Mouse (Mus musculus) hindbrain, embryonic 15.5 days (tissue): ENCODE data around the gene Map2k7. TPM values are rescaled to one million over a fixed set of nuclear protein-coding genes. Genes with fewer than 3 reads are reported as not detected.

Experiments
- ATAC-seq: fragments of 200-750 bp; cut with Nextera tagmentation; 2 replicates; pipeline ENCODE4 v1.8.0; 2017; ENCODE audit warnings: low read depth, moderate number of reproducible peaks, moderate TSS enrichment; ENCODE audit not compliant: low FRiP score
- H3K27ac ChIP-seq: fragments of 300-500 bp; sonication (generic); replicated peaks from 2 replicates; pipeline ENCODE4 v1.5.1; 2015; ENCODE audit warnings: mild to moderate bottlenecking, inconsistent platforms
- H3K27me3 ChIP-seq: fragments of 300-500 bp; sonication (generic); 2 replicates; pipeline ENCODE4 v1.6.1; 2015; ENCODE audit warnings: control low read depth, inconsistent platforms
- H3K36me3 ChIP-seq: fragments of 300-500 bp; sonication (generic); 2 replicates; pipeline ENCODE4 v1.6.1; 2015; ENCODE audit warnings: control low read depth, inconsistent platforms
- H3K4me1 ChIP-seq: fragments of 300-500 bp; sonication (generic); replicated peaks from 2 replicates; pipeline ENCODE4 v1.6.1; 2015; ENCODE audit warnings: control low read depth, inconsistent platforms
- H3K4me2 ChIP-seq: fragments of 300-500 bp; sonication (generic); 2 replicates; pipeline ENCODE4 v1.6.1; 2015; ENCODE audit warnings: moderate library complexity, mild to moderate bottlenecking, inconsistent platforms
- H3K4me3 ChIP-seq: fragments of 300-500 bp; sonication (generic); 2 replicates; pipeline ENCODE4 v1.5.1; 2015; ENCODE audit warnings: mild to moderate bottlenecking, inconsistent platforms
- H3K9ac ChIP-seq: fragments of 300-500 bp; sonication (generic); 2 replicates; pipeline ENCODE4 v1.6.1; 2015; ENCODE audit warnings: inconsistent platforms
- H3K9me3 ChIP-seq: fragments of 300-500 bp; sonication (generic); 2 replicates; pipeline ENCODE4 v1.6.1; 2016; ENCODE audit warnings: control low read depth, inconsistent platforms
- WGBS: fragments of 180-500 bp; shearing (Covaris S2); methylation state at CpG from one replicate; pipeline ENCODE4 v1.1.7; 2015; 5-methylcytosine and 5-hydroxymethylcytosine counted together
- polyA plus RNA-seq: library from polyadenylated mRNA; unstranded; fragments of >200 nt; fragmentation: Nextera tagmentation; extraction: Ambion mirVana; gene quantifications from 2 replicates; pipeline ENCODE4 v1.2.1, GENCODE M21; 2015

The Map2k7 gene
- polyA plus RNA-seq, 1 experiment from 2014 or later: 29.4 TPM

- 66% methylated on average over 10 of the region's 10 CpGs for WGBS
- no peak overlapping the region for H3K4me3 ChIP-seq
- H3K27ac ChIP-seq: no peak overlapping the region
- no peak for ATAC-seq
- no peaks in the 10 kb centered on the region for H3K9me3 ChIP-seq
- H3K9ac ChIP-seq: no peak overlapping the region
- H3K36me3 ChIP-seq: no peaks in the 10 kb centered on the region
- H3K4me1 ChIP-seq: peaks cover 6% of the 10 kb centered on the region
- H3K27me3 ChIP-seq: peaks cover 21% of the 10 kb centered on the region; the same call in 1 of the 2 replicates
- H3K4me2 ChIP-seq: no peak overlapping the region
Measured at GRCm38 (mm10) chr8:4230612-4231351, 7.8 kb upstream of the Map2k7 start.

GRCm38 (mm10) chr8:4237814-4238433 lies 616 bp upstream of the Map2k7 start:
- Histone ChIP-seq H3K36me3 (peaks cover 12% of the 10 kb centered on the region; the same call in 1 of the 2 replicates), H3K9ac (peak overlapping the region; percentile 51), H3K4me2 (peak overlapping the region; percentile 69), H3K27ac (peak overlapping the region; percentile 94), H3K4me1 (peaks cover 37% of the 10 kb centered on the region), H3K27me3 (no peaks in the 10 kb centered on the region), H3K9me3 (no peaks in the 10 kb centered on the region), H3K4me3 (peak overlapping the region; percentile 51)
- 23% methylated on average over 15 of the region's 15 CpGs for WGBS
- ATAC-seq: peak; percentile 0; the same call in 1 of the 2 replicates

GRCm38 (mm10) chr8:4239193-4239890 lies 802 bp downstream of the Map2k7 start:
- H3K27ac ChIP-seq: peak overlapping the region; percentile 89
- H3K4me2 ChIP-seq: peak overlapping the region; percentile 69
- WGBS: 13% methylated on average over 19 of the region's 19 CpGs
- peaks cover 37% of the 10 kb centered on the region for H3K4me1 ChIP-seq
- no peaks in the 10 kb centered on the region for H3K27me3 ChIP-seq
- H3K36me3 ChIP-seq: peaks cover 24% of the 10 kb centered on the region
- H3K9ac ChIP-seq: peak overlapping the region; percentile 55
- peak overlapping the region; percentile 51 for H3K4me3 ChIP-seq
- peak; percentile 23 for ATAC-seq
- no peaks in the 10 kb centered on the region for H3K9me3 ChIP-seq

GRCm38 (mm10) chr8:4245061-4245460 lies 6.5 kb downstream of the Map2k7 start:
- H3K36me3 ChIP-seq: peaks cover 61% of the 10 kb centered on the region

GRCm38 (mm10) chr8:4245737-4246136 lies 7.2 kb downstream of the Map2k7 start:
- no peak overlapping the region for H3K9ac ChIP-seq
- no peak overlapping the region for H3K27ac ChIP-seq
- H3K36me3 ChIP-seq: peaks cover 61% of the 10 kb centered on the region
- no peaks in the 10 kb centered on the region for H3K9me3 ChIP-seq
- 83% methylated on average over 13 of the region's 13 CpGs for WGBS
- H3K27me3 ChIP-seq: no peaks in the 10 kb centered on the region
- H3K4me3 ChIP-seq: no peak overlapping the region
- no peak for ATAC-seq
- H3K4me2 ChIP-seq: no peak overlapping the region
- peaks cover 15% of the 10 kb centered on the region for H3K4me1 ChIP-seq

More at GRCm38 (mm10) chr8:4245061-4245460, 6.5 kb downstream of the Map2k7 start:
- no peak for ATAC-seq
- no peak overlapping the region for H3K4me2 ChIP-seq
- H3K27me3 ChIP-seq: no peaks in the 10 kb centered on the region
- 96% methylated on average over 5 of the region's 5 CpGs for WGBS
- H3K27ac ChIP-seq: no peak overlapping the region
- H3K9ac ChIP-seq: no peak overlapping the region
- no peak overlapping the region for H3K4me3 ChIP-seq
- H3K4me1 ChIP-seq: peaks cover 19% of the 10 kb centered on the region
- no peaks in the 10 kb centered on the region for H3K9me3 ChIP-seq

GRCm38 (mm10) chr8:4247241-4247640 lies 8.7 kb downstream of the Map2k7 start:
- Histone ChIP-seq H3K36me3 (peaks cover 51% of the 10 kb centered on the region), H3K27ac (no peak overlapping the region), H3K4me3 (no peak overlapping the region), H3K9me3 (no peaks in the 10 kb centered on the region), H3K27me3 (no peaks in the 10 kb centered on the region), H3K9ac (no peak overlapping the region), H3K4me1 (peaks cover 4% of the 10 kb centered on the region), H3K4me2 (no peak overlapping the region)
- ATAC-seq: no peak
- 92% methylated on average over 8 of the region's 8 CpGs for WGBS

- H3K4me3 ChIP-seq: no peak within 1 kb of the TSS
- no peak for ATAC-seq
- no peak within 1 kb of the TSS for H3K9ac ChIP-seq
- peaks cover 48% of the 10 kb centered on the region for H3K36me3 ChIP-seq
- H3K27me3 ChIP-seq: no peaks in the 10 kb centered on the region
- H3K27ac ChIP-seq: no peak within 1 kb of the TSS
- peaks cover 7% of the 10 kb centered on the region for H3K4me1 ChIP-seq
- no peak within 1 kb of the TSS for H3K4me2 ChIP-seq
- no peaks in the 10 kb centered on the region for H3K9me3 ChIP-seq
- 80% methylated on average over 15 of the region's 15 CpGs for WGBS
Measured at GRCm38 (mm10) chr8:4247951-4248540, 9.5 kb downstream of the Map2k7 start, which contains the start of gene Tgfbr3l. Tgfbr3l (plus strand) TSS chr8:4248214.

GRCm38 (mm10) chr8:4249213-4249612 lies 10.7 kb downstream of the Map2k7 start:
- no peak overlapping the region for H3K4me3 ChIP-seq
- H3K36me3 ChIP-seq: peaks cover 38% of the 10 kb centered on the region
- H3K4me2 ChIP-seq: no peak overlapping the region
- H3K9ac ChIP-seq: no peak overlapping the region
- no peak overlapping the region for H3K27ac ChIP-seq
- no peaks in the 10 kb centered on the region for H3K9me3 ChIP-seq
- 20% methylated on average over 29 of the region's 29 CpGs for WGBS
- H3K4me1 ChIP-seq: peaks cover 14% of the 10 kb centered on the region
- H3K27me3 ChIP-seq: no peaks in the 10 kb centered on the region
- ATAC-seq: no peak

- ATAC-seq: no peak
- H3K36me3 ChIP-seq: peaks cover 37% of the 10 kb centered on the region
Measured at GRCm38 (mm10) chr8:4250306-4250970, 11.9 kb downstream of the Map2k7 start.

GRCm38 (mm10) chr8:4252116-4252760 lies 13.7 kb downstream of the Map2k7 start:
- Histone ChIP-seq H3K27me3 (no peaks in the 10 kb centered on the region), H3K4me3 (peak overlapping the region; percentile 57), H3K9me3 (no peaks in the 10 kb centered on the region), H3K9ac (peak overlapping the region; percentile 70; the same call in 1 of the 2 replicates), H3K4me2 (peak overlapping the region; percentile 68), H3K36me3 (peaks cover 28% of the 10 kb centered on the region), H3K27ac (peak overlapping the region; percentile 92), H3K4me1 (peaks cover 35% of the 10 kb centered on the region)
- WGBS: 49% methylated on average over 8 of the region's 8 CpGs
- ATAC-seq: no peak

More at GRCm38 (mm10) chr8:4250306-4250970, 11.9 kb downstream of the Map2k7 start:
- Histone ChIP-seq H3K4me1 (peaks cover 23% of the 10 kb centered on the region), H3K9ac (no peak overlapping the region), H3K9me3 (no peaks in the 10 kb centered on the region), H3K27me3 (no peaks in the 10 kb centered on the region), H3K27ac (no peak overlapping the region), H3K4me2 (no peak overlapping the region), H3K4me3 (no peak overlapping the region)
- WGBS: 32% methylated on average over 26 of the region's 26 CpGs
